ENCODE assay signal across 8 mouse cellular contexts in genomic region chr15:79141566-79141917, GRCm38 (mm10). TPM values are rescaled to one million over a fixed set of nuclear protein-coding genes. Genes with fewer than 3 reads are reported as not detected.
DNase-seq lines count a peak whose midpoint lies in the region; ATAC-seq and TF ChIP-seq lines count a peak whose summit lies in the region.

No protein-coding gene starts in this region.

- no peak; the same call in 1 of the 2 replicates for ATAC-seq in G1E (ENCODE audit: extremely low read depth, insufficient number of reproducible peaks, low FRiP score, poor library complexity, severe bottlenecking)
- 0 out of 2 replicates have a peak, but pooled peaks have one; percentile 10 for ATAC-seq in hindbrain, embryonic 11.5 days (ENCODE audit: low FRiP score)
- peak; percentile 25; the same call in 1 of the 2 replicates for ATAC-seq in megakaryocyte-erythroid progenitor cell, adult 5-6 weeks (replicated peaks; ENCODE audit: low FRiP score, low TSS enrichment, poor library complexity, severe bottlenecking)

- H3K4me2 ChIP-seq in hindbrain, embryonic 11.5 days (replicated peaks; ENCODE audit: low read depth, low read length): peak overlapping the region; percentile 67

- peak overlapping the region; percentile 88 for H3K9ac ChIP-seq in heart, adult 2 months (ENCODE audit: low read depth, low read length)
- H3K9ac ChIP-seq in hindbrain, embryonic 11.5 days (ENCODE audit: low read depth, low read length): peak overlapping the region; percentile 67

- TF ChIP-seq EP300 in heart, adult 2 months (IDR thresholded peaks at IDR 0.05; ENCODE audit: insufficient read depth, low read depth, low read length): no peak

- H3K36me3 ChIP-seq in heart, adult 2 months (ENCODE audit: control insufficient read depth, insufficient read depth, low read length): no peaks in the 10 kb centered on the region
- peaks cover 38% of the 10 kb centered on the region for H3K36me3 ChIP-seq in G1E (replicated peaks)
- H3K36me3 ChIP-seq in hindbrain, embryonic 11.5 days (ENCODE audit: control insufficient read depth, insufficient read depth, low read length): 0 out of 2 replicates have a peak, but pooled peaks cover 3% of the 10 kb centered on the region

- no peaks in the 10 kb centered on the region; the same call in 1 of the 2 replicates for H3K79me2 ChIP-seq in heart, adult 2 months (replicated peaks; ENCODE audit: control insufficient read depth, insufficient read depth, low read length)

- no peaks in the 10 kb centered on the region for H3K4me1 ChIP-seq in heart, adult 2 months (ENCODE audit: control insufficient read depth, insufficient read depth, low read length)
- H3K4me1 ChIP-seq in G1E (ENCODE audit: insufficient read depth, low read depth, low read length): peaks cover 38% of the 10 kb centered on the region
- H3K4me1 ChIP-seq in hindbrain, embryonic 11.5 days (replicated peaks; ENCODE audit: control insufficient read depth, insufficient read depth, low read length): 0 out of 2 replicates have a peak, but pooled peaks cover 2% of the 10 kb centered on the region

- no peak for TF ChIP-seq POLR2A in heart, adult 2 months (IDR thresholded peaks at IDR 0.05; ENCODE audit: insufficient read depth, low read depth, low read length)

- WGBS in heart, adult 2 months: 0% methylated on average over 7 of the region's 7 CpGs
- WGBS in hindbrain, embryonic 11.5 days: 1% methylated on average over 7 of the region's 7 CpGs

- TF ChIP-seq CTCF in heart, adult 2 months (IDR thresholded peaks at IDR 0.05): no peak
- TF ChIP-seq CTCF in G1E (IDR thresholded peaks at IDR 0.05; ENCODE audit: low read depth, low read length): no peak

- intact Hi-C loops in heart, adult 2 months (cut with DNase I): no loop called here
- intact Hi-C loops in heart, postnatal 25 days (cut with DNase I): loop anchor here (2.0 kb wide), 1 partner anchor 105 kb away; no protein-coding TSS in a partner anchor

- no peaks in the 10 kb centered on the region for H3K9me3 ChIP-seq in G1E (replicated peaks)
- no peaks in the 10 kb centered on the region for H3K9me3 ChIP-seq in hindbrain, embryonic 11.5 days (ENCODE audit: control insufficient read depth, low read length)

- peak overlapping the region; percentile 91 for H3K4me3 ChIP-seq in heart, adult 2 months
- peak overlapping the region; percentile 90 for H3K4me3 ChIP-seq in G1E (ENCODE audit: low read depth, low read length)
- H3K4me3 ChIP-seq in hindbrain, embryonic 11.5 days (ENCODE audit: low read depth, low read length): peak overlapping the region; percentile 77

- H3K27me3 ChIP-seq in heart, adult 2 months (ENCODE audit: control insufficient read depth, insufficient read depth, low read length): no peaks in the 10 kb centered on the region
- H3K27me3 ChIP-seq in G1E (ENCODE audit: insufficient read depth, low read length): peaks cover 8% of the 10 kb centered on the region
- H3K27me3 ChIP-seq in hindbrain, embryonic 11.5 days (ENCODE audit: control insufficient read depth, insufficient read depth, low read length): no peaks in the 10 kb centered on the region

- peak overlapping the region; percentile 79 for H3K27ac ChIP-seq in heart, adult 2 months
- no peak overlapping the region for H3K27ac ChIP-seq in hindbrain, embryonic 11.5 days (ENCODE audit: low read depth, low read length)

- no peak for DNase-seq in heart, adult 2 months
- no peak for DNase-seq in heart, postnatal 25 days (ENCODE audit: low spot score)
- peak; percentile 34 for DNase-seq in G1E (ENCODE audit: low spot score)
- no peak for DNase-seq in hindbrain, embryonic 11.5 days (ENCODE audit: low spot score)
- no peak for DNase-seq in left cerebral cortex, adult 18-20 months (ENCODE audit: low spot score in 2 of 2)
- no peak for DNase-seq in thymus, postnatal 14 days
- no peak for DNase-seq in retina, postnatal 1 day

RNA-seq across cellular contexts. Expression of gene 1700088E04Rik, which starts 0.5 kb away (rescaled TPM):
- total RNA-seq in heart, adult 2 months (2021): 1 to 10 TPM; 1.8 to 2.6 TPM
- polyA plus RNA-seq in heart, adult 2 months (2012; rRNA removed): 2.8 and 3.8 TPM in 2 replicates
- total RNA-seq in heart, postnatal 25 days (2021): 1 to 10 TPM; 1.6 to 1.7 TPM
- total RNA-seq in G1E (2014; fragmentation: Nextera tagmentation) (1.4 and 2.8 TPM in 2 replicates), G1E (2017) (1.6 and 2.2 TPM in 2 replicates)
- polyA plus RNA-seq in G1E (2012): 0.46 and 0.50 TPM in 2 replicates
- polyA plus RNA-seq in hindbrain, embryonic 11.5 days (2014; fragmentation: Nextera tagmentation; extraction: Ambion mirVana): 13.5 and 15.0 TPM in 2 replicates
- not detected in 2 replicates for total RNA-seq in megakaryocyte-erythroid progenitor cell, adult 5-6 weeks (2014; fragmentation: Nextera tagmentation)
- total RNA-seq in megakaryocyte-erythroid progenitor cell, adult 5-6 weeks (2017): not detected in 2 replicates
- 10 to 100 TPM in 1 of 2 experiments, 1 to 10 TPM in 1; 7.3 to 10.8 TPM for total RNA-seq in left cerebral cortex, adult 18-20 months (2021)

RNA-seq across cellular contexts. Expression of gene Polr2f, which starts 0.7 kb away (rescaled TPM):
- 100 to 1,000 TPM; 126 to 145 TPM for total RNA-seq in heart, adult 2 months (2021)
- 48.6 and 50.9 TPM in 2 replicates for polyA plus RNA-seq in heart, adult 2 months (2012; rRNA removed)
- total RNA-seq in heart, postnatal 25 days (2021): 100 to 1,000 TPM; 132 TPM
- 143 and 147 TPM in 2 replicates for total RNA-seq in G1E (2014; fragmentation: Nextera tagmentation)
- total RNA-seq in G1E (2017): 97.0 and 109 TPM in 2 replicates
- polyA plus RNA-seq in G1E (2012): 210 and 266 TPM in 2 replicates
- polyA plus RNA-seq in hindbrain, embryonic 11.5 days (2014; fragmentation: Nextera tagmentation; extraction: Ambion mirVana): 336 and 363 TPM in 2 replicates
- total RNA-seq in megakaryocyte-erythroid progenitor cell, adult 5-6 weeks (2014; fragmentation: Nextera tagmentation): 177 and 201 TPM in 2 replicates
- 96.2 and 109 TPM in 2 replicates for total RNA-seq in megakaryocyte-erythroid progenitor cell, adult 5-6 weeks (2017)
- total RNA-seq in left cerebral cortex, adult 18-20 months (2021): 100 to 1,000 TPM; 102 to 111 TPM

RNA-seq across cellular contexts. Expression of gene Sox10, which starts 23.5 kb away (rescaled TPM):
- total RNA-seq in heart, adult 2 months (2021): 1 to 10 TPM; 1.1 to 1.3 TPM
- polyA plus RNA-seq in heart, adult 2 months (2012; rRNA removed): 4.5 and 4.9 TPM in 2 replicates
- total RNA-seq in heart, postnatal 25 days (2021): 1 to 10 TPM in 1 of 2 experiments, under 1 TPM in 1; 0.92 to 1.3 TPM
- total RNA-seq in G1E (2014; fragmentation: Nextera tagmentation) (not detected in 2 replicates), G1E (2017) (0.11 TPM in 1 of 2 replicates, not detected in the other)
- polyA plus RNA-seq in G1E (2012): not detected in 2 replicates
- polyA plus RNA-seq in hindbrain, embryonic 11.5 days (2014; fragmentation: Nextera tagmentation; extraction: Ambion mirVana): 11.4 and 16.8 TPM in 2 replicates
- not detected in 2 replicates for total RNA-seq in megakaryocyte-erythroid progenitor cell, adult 5-6 weeks (2014; fragmentation: Nextera tagmentation)
- total RNA-seq in megakaryocyte-erythroid progenitor cell, adult 5-6 weeks (2017): not detected in 2 replicates
- total RNA-seq in left cerebral cortex, adult 18-20 months (2021): 10 to 100 TPM; 19.6 to 26.1 TPM

RNA-seq across cellular contexts. Expression of gene Micall1, which starts 32.8 kb away (rescaled TPM):
- total RNA-seq in heart, adult 2 months (2021): 10 to 100 TPM; 43.0 to 45.7 TPM
- polyA plus RNA-seq in heart, adult 2 months (2012; rRNA removed): 39.3 and 58.7 TPM in 2 replicates
- total RNA-seq in heart, postnatal 25 days (2021): 10 to 100 TPM; 51.9 to 57.7 TPM
- total RNA-seq in G1E (2014; fragmentation: Nextera tagmentation): 10.4 and 11.5 TPM in 2 replicates
- total RNA-seq in G1E (2017): 3.7 and 4.5 TPM in 2 replicates
- 19.9 and 20.5 TPM in 2 replicates for polyA plus RNA-seq in G1E (2012)
- 5.3 and 7.2 TPM in 2 replicates for polyA plus RNA-seq in hindbrain, embryonic 11.5 days (2014; fragmentation: Nextera tagmentation; extraction: Ambion mirVana)
- 1.5 and 6.4 TPM in 2 replicates for total RNA-seq in megakaryocyte-erythroid progenitor cell, adult 5-6 weeks (2014; fragmentation: Nextera tagmentation)
- 0.57 and 2.5 TPM in 2 replicates for total RNA-seq in megakaryocyte-erythroid progenitor cell, adult 5-6 weeks (2017)
- total RNA-seq in left cerebral cortex, adult 18-20 months (2021): 10 to 100 TPM; 22.2 to 26.8 TPM

Comparison
In these comparisons a context has a peak if more than half of its experiments do, and no peak if none do; other contexts are left out.
1. RNA of gene Sox10, which starts 23.5 kb away (total RNA-seq): 19.6 to 26.1 TPM in left cerebral cortex, adult 18-20 months; 0.92 to 1.3 TPM in heart, postnatal 25 days, 1.1 to 1.3 TPM in heart, adult 2 months, 0.11 TPM in G1E and not detected in megakaryocyte-erythroid progenitor cell, adult 5-6 weeks; every median in the first group is over 4 times any median in the second.
2. Peak in every context shown above with its lines, with median percentiles within 50 percentile points of each other: H3K4me3 ChIP-seq.